Mouse (Mus musculus) 3134 (cell line): ENCODE measurements at regions not wholly inside any gene's neighbourhood (a gene's known extent, or its start where the extent isn't known, plus 50 kb on each side); places are given as distances from the start of the nearest gene placed in this dataset.
A peak's percentile ranks its signal among the peaks of the same experiment; 100 is the strongest.

Experiments
- DNase-seq: peaks from one replicate; pipeline ENCODE4 v3.0.0-alpha.2; 2011; ENCODE audit warnings: low spot score; ENCODE audit not compliant: insufficient read length; ENCODE audit errors: extremely low read depth

- no peak for DNase-seq
Measured at GRCm38 (mm10) chr9:41578221-41579106, 417.0 kb upstream of the Ubash3b start.

GRCm38 (mm10) chr9:41577760-41578159, 416.3 kb upstream of the Ubash3b start:
- DNase-seq: no peak

- no peak for DNase-seq
Measured at GRCm38 (mm10) chr9:41575826-41576225, 414.3 kb upstream of the Ubash3b start.

- no peak for DNase-seq
Measured at GRCm38 (mm10) chr9:41570262-41570661, 408.8 kb upstream of the Ubash3b start.

- no peak for DNase-seq
Measured at GRCm38 (mm10) chr9:41566496-41566895, 405.0 kb upstream of the Ubash3b start.

- no peak for DNase-seq
Measured at GRCm38 (mm10) chr9:41565784-41566183, 404.3 kb upstream of the Ubash3b start.

GRCm38 (mm10) chr9:41563376-41563775, 401.9 kb upstream of the Ubash3b start:
- no peak for DNase-seq

- DNase-seq: no peak
Measured at GRCm38 (mm10) chr9:41558456-41558855, 397.0 kb upstream of the Ubash3b start.

- DNase-seq: peak; percentile 42
Measured at GRCm38 (mm10) chr9:41556888-41557287, 395.4 kb upstream of the Ubash3b start.

GRCm38 (mm10) chr9:41545776-41546175, 384.3 kb upstream of the Ubash3b start:
- DNase-seq: peak; percentile 62

- peak; percentile 55 for DNase-seq
Measured at GRCm38 (mm10) chr9:41542511-41542910, 381.0 kb upstream of the Ubash3b start.

GRCm38 (mm10) chr9:41541327-41541726, 379.8 kb upstream of the Ubash3b start:
- no peak for DNase-seq

GRCm38 (mm10) chr9:41532786-41533185, 371.3 kb upstream of the Ubash3b start:
- no peak for DNase-seq

GRCm38 (mm10) chr9:41532290-41532689, 370.8 kb upstream of the Ubash3b start:
- no peak for DNase-seq

- DNase-seq: no peak
Measured at GRCm38 (mm10) chr9:41531596-41531995, 370.1 kb upstream of the Ubash3b start.

GRCm38 (mm10) chr9:41526126-41526525, 364.6 kb upstream of the Ubash3b start:
- DNase-seq: no peak

GRCm38 (mm10) chr9:41525534-41525933, 364.0 kb upstream of the Ubash3b start:
- DNase-seq: no peak

- no peak for DNase-seq
Measured at GRCm38 (mm10) chr9:41524591-41524990, 363.1 kb upstream of the Ubash3b start.

GRCm38 (mm10) chr9:41523969-41524368, 362.5 kb upstream of the Ubash3b start:
- DNase-seq: no peak

- DNase-seq: no peak
Measured at GRCm38 (mm10) chr9:41522302-41522701, 360.8 kb upstream of the Ubash3b start.

- DNase-seq: no peak
Measured at GRCm38 (mm10) chr9:41517787-41518186, 356.3 kb upstream of the Ubash3b start.

- no peak for DNase-seq
Measured at GRCm38 (mm10) chr9:41517053-41517696, 355.7 kb upstream of the Ubash3b start.
